Mouse (Mus musculus) thymus, adult 2 months (tissue): ENCODE results near the gene Rbm25.

Source experiments
- CTCF ChIP-seq: fragments of 200-500 bp; IDR thresholded peaks from 2 replicates; pipeline ENCODE4 v1.5.1; 2012; ENCODE audit warnings: mild to moderate bottlenecking, control low read depth, low read length, moderate library complexity, borderline replicate concordance; ENCODE audit not compliant: control insufficient read depth, poor library complexity, insufficient read depth; ENCODE audit errors: extremely low read depth
- POLR2A ChIP-seq: fragments of 200-500 bp; IDR thresholded peaks from 2 replicates; pipeline ENCODE4 v1.6.1; 2012; ENCODE audit warnings: mild to moderate bottlenecking, low read length, control low read depth, moderate library complexity; ENCODE audit not compliant: control insufficient read depth, poor library complexity, insufficient read depth; ENCODE audit errors: extremely low read depth

DNA sequence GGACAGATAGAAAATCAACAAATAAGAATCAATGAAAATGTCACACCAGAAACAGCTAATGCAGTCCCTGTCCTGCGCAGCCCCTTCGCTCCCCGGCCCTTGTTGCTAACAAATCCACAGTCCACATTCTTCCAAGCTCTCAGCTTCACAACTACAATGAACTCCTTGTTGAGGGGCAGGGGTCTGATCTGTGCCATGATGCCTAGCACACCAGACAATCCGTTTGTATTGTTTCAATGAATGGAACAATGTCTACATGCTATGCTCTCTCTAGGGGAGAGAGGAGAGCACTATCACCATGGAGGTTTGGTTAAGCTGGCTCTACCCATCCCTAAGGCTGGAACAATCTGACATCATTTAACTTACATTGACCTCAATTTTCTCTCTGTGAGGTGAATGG, 48.3 kb upstream of the Rbm25 start:
- TF ChIP-seq POLR2A (no peak), CTCF (no peak)
